Mouse (Mus musculus): ENCODE data around the gene Kdm6b. TPM values are rescaled to one million over a fixed set of nuclear protein-coding genes. Genes with fewer than 3 reads are reported as not detected.

Kdm6b gene
- total and polyA plus RNA-seq, 3 experiments: 0.66 to 7.2 (median 5.7) TPM

DNA sequence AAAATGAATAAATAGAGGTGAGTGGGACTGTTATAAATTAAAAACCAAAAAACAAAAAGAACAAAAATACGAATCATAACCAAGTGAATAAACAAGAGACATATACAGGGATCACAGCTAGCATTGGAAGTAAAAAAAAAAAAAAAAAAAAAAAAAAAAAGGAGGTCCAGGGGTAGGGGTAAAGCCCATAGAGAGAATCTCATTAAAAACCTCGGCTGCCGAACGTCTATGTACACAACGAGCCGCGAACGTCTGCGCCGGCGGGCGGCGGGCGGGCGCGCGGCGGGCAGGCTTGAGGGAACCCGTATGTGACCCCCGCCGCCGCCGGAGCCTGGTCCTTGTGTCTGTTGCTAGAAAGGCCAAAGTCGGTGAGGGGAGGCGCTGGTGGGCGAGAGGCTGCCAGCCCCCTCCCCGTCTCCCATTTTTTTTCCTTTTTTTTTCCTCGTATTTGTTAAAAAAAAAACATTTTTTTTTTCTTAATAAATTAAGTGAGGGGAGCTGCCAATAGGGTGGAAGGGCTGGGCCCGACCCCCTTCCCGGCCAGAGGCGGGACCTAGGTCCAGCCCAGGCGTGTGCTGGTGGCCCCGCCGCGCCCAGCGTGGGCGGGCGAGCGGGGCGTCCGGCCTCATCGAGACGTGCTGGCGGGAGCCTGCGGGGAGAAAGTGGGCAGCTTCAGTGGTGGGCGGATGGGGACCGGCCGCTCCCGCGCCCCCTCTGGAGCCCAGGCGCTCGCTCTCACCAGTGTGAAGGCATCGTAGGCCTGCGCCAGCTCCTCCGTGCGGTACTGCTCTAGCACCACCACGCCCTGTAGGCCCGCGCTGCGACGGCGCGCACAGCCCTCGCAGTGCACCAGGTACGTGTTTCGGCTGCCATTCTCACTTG, 14.0 kb downstream of the Kdm6b start:
- H3K4me2 ChIP-seq (ENCODE audit: insufficient read depth, low read depth, poor library complexity, severe bottlenecking): no peak overlapping the region
- peaks cover 48 to 63% of the 10 kb centered on the region in 2 experiments for H3K36me3 ChIP-seq (replicated peaks in 1 of 2; ENCODE audit: control insufficient read depth in 1 of 2, insufficient read depth in 1 of 2, low read length in 1 of 2)
- H3K9me3 ChIP-seq (replicated peaks; ENCODE audit: low read length): no peaks in the 10 kb centered on the region
- no peaks in the 10 kb centered on the region for H3K27me3 ChIP-seq (replicated peaks)
- dilution Hi-C loops (cut with MboI; ENCODE audit: extremely low pct_ligation_motif_present, extremely low pct_unique_long_range_greater_than_20kb, low sequenced_read_pairs) (no loop called here), in situ Hi-C loops (cut with MboI; ENCODE audit: low pct_ligation_motif_present, low pct_unique_long_range_greater_than_20kb, low sequenced_read_pairs) (loop anchor here (5.0 to 10.0 kb wide), 3 partner anchors 33 to 132 kb away; no protein-coding TSS in a partner anchor)
- H3K79me2 ChIP-seq (replicated peaks; ENCODE audit: control insufficient read depth, extremely low read depth, insufficient read depth, poor library complexity, severe bottlenecking): peaks cover 10% of the 10 kb centered on the region; the same call in 1 of the 2 replicates
- peaks cover 5 to 17% of the 10 kb centered on the region in 2 experiments; a peak in 2 of 4 replicates for H3K4me1 ChIP-seq (ENCODE audit: control insufficient read depth in 1 of 2, insufficient read depth in 2 of 2)
- no peak overlapping the region for H3K27ac ChIP-seq (ENCODE audit: insufficient read depth, low read depth)
- DNase-seq (ENCODE audit: extremely low read depth): no peak
- no peak overlapping the region for H3K4me3 ChIP-seq (replicated peaks in 1 of 3; ENCODE audit: low read depth in 2 of 3, low read length in 2 of 3, poor library complexity in 1 of 3)
- H3K9ac ChIP-seq (ENCODE audit: insufficient read depth, low read depth): no peak overlapping the region
- TF ChIP-seq MAFK (IDR thresholded peaks at IDR 0.05; ENCODE audit: insufficient replicate concordance, low read length): no peak
- no peak for TF ChIP-seq ZC3H11A (IDR thresholded peaks at IDR 0.05; ENCODE audit: low read depth, low read length)

DNA sequence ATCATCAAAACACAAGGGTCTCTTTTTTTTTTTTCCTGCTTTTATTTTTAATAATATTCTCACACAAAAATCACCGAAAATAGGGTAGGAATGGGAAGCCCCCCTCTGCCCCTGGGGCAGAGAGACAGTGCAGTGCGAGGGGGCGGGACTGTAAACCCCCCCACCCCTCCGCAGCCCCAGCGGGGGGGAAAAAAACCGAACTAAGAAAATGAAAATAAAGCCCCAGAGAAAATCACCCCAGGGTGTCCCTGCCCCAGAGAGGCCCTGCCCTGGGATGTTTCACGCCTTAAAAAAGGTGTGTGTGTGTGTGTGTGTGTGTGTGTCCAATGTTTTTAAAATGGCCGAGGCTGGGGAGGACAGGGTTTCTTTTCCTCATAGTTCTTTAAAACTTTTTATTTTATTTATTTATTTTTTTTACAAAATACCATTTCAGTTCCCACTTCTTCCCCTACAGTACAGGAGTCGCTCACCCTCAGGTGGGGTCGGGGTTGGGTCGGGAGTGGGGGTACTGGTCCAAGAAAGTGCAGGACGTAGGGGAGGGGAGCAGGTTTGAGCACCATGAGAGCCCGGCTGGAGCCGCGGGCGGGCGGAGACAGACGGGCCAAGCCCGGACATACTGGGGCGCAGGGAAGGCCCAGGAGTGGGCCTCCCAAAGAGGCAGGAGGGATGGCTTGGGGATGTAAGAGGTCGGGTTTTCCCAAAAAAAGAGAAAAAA, 14.8 kb downstream of the Kdm6b start:
- Histone ChIP-seq H3K9ac (ENCODE audit: insufficient read depth, low read depth) (no peak overlapping the region), H3K4me2 (ENCODE audit: insufficient read depth, low read depth, poor library complexity, severe bottlenecking) (no peak overlapping the region), H3K4me1 (ENCODE audit: control insufficient read depth in 1 of 2, insufficient read depth in 2 of 2) (peaks cover 5 to 21% of the 10 kb centered on the region in 2 experiments; a peak in 2 of 4 replicates), H3K4me3 (replicated peaks in 1 of 3; ENCODE audit: low read depth in 2 of 3, low read length in 2 of 3, poor library complexity in 1 of 3) (no peak overlapping the region), H3K36me3 (replicated peaks in 1 of 2; ENCODE audit: control insufficient read depth in 1 of 2, insufficient read depth in 1 of 2, low read length in 1 of 2) (peaks cover 40 to 55% of the 10 kb centered on the region in 2 experiments), H3K27me3 (replicated peaks) (no peaks in the 10 kb centered on the region), H3K9me3 (replicated peaks; ENCODE audit: low read length) (no peaks in the 10 kb centered on the region), H3K79me2 (replicated peaks; ENCODE audit: control insufficient read depth, extremely low read depth, insufficient read depth, poor library complexity, severe bottlenecking) (peaks cover 13% of the 10 kb centered on the region), H3K27ac (ENCODE audit: insufficient read depth, low read depth) (no peak overlapping the region)
- TF ChIP-seq MEF2A (IDR thresholded peaks at IDR 0.05; ENCODE audit: borderline replicate concordance, low read depth, low read length) (no peak), ELF1 (IDR thresholded peaks at IDR 0.05; ENCODE audit: low read depth, low read length) (no peak), POLR2AphosphoS2 (IDR thresholded peaks at IDR 0.05; ENCODE audit: low read depth, low read length) (no peak), RAD21 (IDR thresholded peaks at IDR 0.05; ENCODE audit: low read depth, low read length) (no peak), PAX5 (IDR thresholded peaks at IDR 0.05; ENCODE audit: low read length) (no peak), EP300 (IDR thresholded peaks at IDR 0.05; ENCODE audit: low read length) (no peak), TCF12 (IDR thresholded peaks at IDR 0.05; ENCODE audit: low read depth, low read length) (no peak), USF1 (IDR thresholded peaks at IDR 0.05; ENCODE audit: low read depth, low read length) (no peak), MAX (IDR thresholded peaks at IDR 0.05; ENCODE audit: low read length) (no peak), ZKSCAN1 (IDR thresholded peaks at IDR 0.05; ENCODE audit: borderline replicate concordance, low read depth, low read length) (no peak), USF2 (conservative IDR thresholded peaks at IDR 0.05; ENCODE audit: low read depth, low read length) (no peak)
- dilution Hi-C loops (cut with MboI; ENCODE audit: extremely low pct_ligation_motif_present, extremely low pct_unique_long_range_greater_than_20kb, low sequenced_read_pairs) (no loop called here), in situ Hi-C loops (cut with MboI; ENCODE audit: low pct_ligation_motif_present, low pct_unique_long_range_greater_than_20kb, low sequenced_read_pairs) (loop anchor here (5.0 kb wide), 2 partner anchors 34 to 131 kb away; no protein-coding TSS in a partner anchor)
- DNase-seq (ENCODE audit: extremely low read depth): no peak
